Mouse (Mus musculus): Measurements from ENCODE around the gene Sppl3.

DNA sequence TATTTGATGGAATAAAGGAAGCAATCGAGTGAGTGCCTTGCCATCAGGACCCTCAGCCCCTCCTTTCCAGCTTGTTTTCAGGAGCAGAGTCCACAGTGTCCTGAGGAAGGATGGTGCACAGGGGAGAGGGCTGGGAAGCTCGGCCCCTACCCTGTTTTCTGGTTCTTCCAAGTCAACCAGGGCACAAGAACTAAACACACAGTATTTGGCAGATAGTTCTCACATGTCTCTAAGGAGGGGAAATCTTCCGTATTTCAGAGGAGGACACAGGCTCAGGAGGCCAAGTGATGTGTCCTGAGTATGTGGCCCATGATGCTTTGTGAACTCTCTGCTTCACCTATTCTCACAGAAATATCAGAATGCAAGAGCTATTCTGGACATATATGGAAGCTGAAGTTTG, 2.5 kb downstream of the Sppl3 start:
- TF ChIP-seq POLR2A (IDR thresholded peaks at IDR 0.05; ENCODE audit: control insufficient read depth, low read depth, low read length) (no peak), CTCF (IDR thresholded peaks at IDR 0.05; ENCODE audit: control insufficient read depth, insufficient read depth, insufficient replicate concordance, low read depth, low read length) (no peak)
